Comparison of ENCODE assay signal across 8 mouse cellular contexts in genomic region chr9:119031772-119032171, GRCm38 (mm10). TPM values are rescaled to one million over a fixed set of nuclear protein-coding genes. Genes with fewer than 3 reads are reported as not detected.
DNase-seq lines count a peak whose midpoint lies in the region; ATAC-seq and TF ChIP-seq lines count a peak whose summit lies in the region.

No protein-coding gene starts in this region.

- no peak overlapping the region for H3K9ac ChIP-seq in hindbrain, embryonic 16.5 days (ENCODE audit: low read depth, low read length)
- no peak overlapping the region for H3K9ac ChIP-seq in heart, embryonic 15.5 days
- H3K9ac ChIP-seq in lung, embryonic 14.5 days = no peak overlapping the region

- TF ChIP-seq POLR2A in cortical plate, adult 2 months (IDR thresholded peaks at IDR 0.05; ENCODE audit: extremely low read depth, insufficient read depth, low read length) = no peak

- H3K9me3 ChIP-seq in hindbrain, embryonic 10.5 days = no peaks in the 10 kb centered on the region
- no peaks in the 10 kb centered on the region for H3K9me3 ChIP-seq in hindbrain, embryonic 16.5 days (ENCODE audit: control insufficient read depth, low read length)
- H3K9me3 ChIP-seq in heart, embryonic 15.5 days (replicated peaks) = no peaks in the 10 kb centered on the region
- H3K9me3 ChIP-seq in lung, embryonic 14.5 days (ENCODE audit: low read depth, low read length) = no peaks in the 10 kb centered on the region

- no peak for TF ChIP-seq CTCF in cortical plate, adult 2 months (IDR thresholded peaks at IDR 0.05; ENCODE audit: extremely low read depth, insufficient read depth, low read length)
- TF ChIP-seq CTCF in lung, embryonic 14.5 days (IDR thresholded peaks at IDR 0.05; ENCODE audit: low read depth) = no peak

- no peak overlapping the region for H3K4me2 ChIP-seq in hindbrain, embryonic 16.5 days (ENCODE audit: low read length)
- H3K4me2 ChIP-seq in heart, embryonic 15.5 days = no peak overlapping the region
- no peak overlapping the region for H3K4me2 ChIP-seq in lung, embryonic 14.5 days

- peaks cover 3% of the 10 kb centered on the region; the same call in 1 of the 2 replicates for H3K27me3 ChIP-seq in hindbrain, embryonic 10.5 days (ENCODE audit: insufficient read depth, poor library complexity, severe bottlenecking)
- no peaks in the 10 kb centered on the region for H3K27me3 ChIP-seq in hindbrain, embryonic 16.5 days (replicated peaks; ENCODE audit: control insufficient read depth, insufficient read depth, low read length)
- no peaks in the 10 kb centered on the region for H3K27me3 ChIP-seq in heart, embryonic 15.5 days
- no peaks in the 10 kb centered on the region for H3K27me3 ChIP-seq in lung, embryonic 14.5 days (ENCODE audit: insufficient read depth, low read length)

- H3K4me1 ChIP-seq in hindbrain, embryonic 10.5 days (replicated peaks) = peaks cover 42% of the 10 kb centered on the region
- peaks cover 37% of the 10 kb centered on the region for H3K4me1 ChIP-seq in hindbrain, embryonic 16.5 days (ENCODE audit: control insufficient read depth, insufficient read depth, low read depth, low read length)
- H3K4me1 ChIP-seq in cortical plate, adult 2 months (ENCODE audit: control insufficient read depth, insufficient read depth, low read length) = peaks cover 10% of the 10 kb centered on the region
- H3K4me1 ChIP-seq in heart, embryonic 15.5 days (replicated peaks) = peaks cover 27% of the 10 kb centered on the region
- H3K4me1 ChIP-seq in lung, embryonic 14.5 days (ENCODE audit: insufficient read depth) = 0 out of 2 replicates have a peak, but pooled peaks cover 6% of the 10 kb centered on the region

- no peak overlapping the region for H3K4me3 ChIP-seq in hindbrain, embryonic 10.5 days
- no peak overlapping the region for H3K4me3 ChIP-seq in hindbrain, embryonic 16.5 days (ENCODE audit: low read length)
- H3K4me3 ChIP-seq in cortical plate, adult 2 months (ENCODE audit: insufficient read depth, low read length) = no peak overlapping the region
- H3K4me3 ChIP-seq in heart, embryonic 15.5 days = no peak overlapping the region
- H3K4me3 ChIP-seq in lung, embryonic 14.5 days (ENCODE audit: low read depth, low read length) = no peak overlapping the region

- no peak for DNase-seq in hindbrain, embryonic 10.5 days (ENCODE audit: low spot score)
- DNase-seq in lung, embryonic 14.5 days = no peak
- DNase-seq in thymus, postnatal 10 days (ENCODE audit: low spot score in 2 of 2) = no peak
- no peak for DNase-seq in frontal cortex, adult 2 months (ENCODE audit: extremely low spot score in 1 of 2, low spot score in 1 of 2)

- H3K36me3 ChIP-seq in hindbrain, embryonic 10.5 days = peaks cover 12% of the 10 kb centered on the region
- H3K36me3 ChIP-seq in hindbrain, embryonic 16.5 days (ENCODE audit: control insufficient read depth, insufficient read depth, low read length) = no peaks in the 10 kb centered on the region; the same call in 1 of the 2 replicates
- peaks cover 11% of the 10 kb centered on the region; the same call in 1 of the 2 replicates for H3K36me3 ChIP-seq in heart, embryonic 15.5 days
- peaks cover 53% of the 10 kb centered on the region for H3K36me3 ChIP-seq in lung, embryonic 14.5 days (ENCODE audit: insufficient read depth)

- ATAC-seq in hindbrain, embryonic 16.5 days = no peak
- no peak for ATAC-seq in heart, embryonic 15.5 days (replicated peaks; ENCODE audit: insufficient number of reproducible peaks, insufficient read depth, low FRiP score, low read depth)
- ATAC-seq in lung, embryonic 14.5 days (ENCODE audit: insufficient read depth) = no peak
- ATAC-seq in cerebellum, adult (ENCODE audit: insufficient number of reproducible peaks, low FRiP score, low TSS enrichment) = no peak

- H3K27ac ChIP-seq in hindbrain, embryonic 10.5 days = peak overlapping the region; percentile 47; the same call in 1 of the 2 replicates
- H3K27ac ChIP-seq in hindbrain, embryonic 16.5 days (ENCODE audit: low read depth, low read length) = no peak overlapping the region; the same call in 1 of the 2 replicates
- peak overlapping the region; percentile 18; the same call in 1 of the 2 replicates for H3K27ac ChIP-seq in cortical plate, adult 2 months (ENCODE audit: insufficient read depth, low read length)
- H3K27ac ChIP-seq in heart, embryonic 15.5 days = peak overlapping the region; percentile 28; the same call in 1 of the 2 replicates
- H3K27ac ChIP-seq in lung, embryonic 14.5 days (ENCODE audit: low read depth) = 0 out of 2 replicates have a peak overlapping the region, but pooled peaks have one; percentile 10

- 84% methylated on average over 14 of the region's 14 CpGs for WGBS in hindbrain, embryonic 10.5 days
- WGBS in hindbrain, embryonic 16.5 days = 74% methylated on average over 14 of the region's 14 CpGs
- WGBS in heart, embryonic 15.5 days = 75% methylated on average over 14 of the region's 14 CpGs
- WGBS in lung, embryonic 14.5 days = 81% methylated on average over 14 of the region's 14 CpGs

RNA-seq across cellular contexts. Expression of gene Vill, which starts 20.8 kb away (rescaled TPM):
- polyA plus RNA-seq in hindbrain, embryonic 10.5 days (2016; fragmentation: Nextera tagmentation; extraction: Ambion mirVana) = 15.8 and 16.1 TPM in 2 replicates
- 4.7 and 5.0 TPM in 2 replicates for polyA plus RNA-seq in hindbrain, embryonic 16.5 days (2015; fragmentation: Nextera tagmentation; extraction: Ambion mirVana)
- 15.1 and 19.4 TPM in 2 replicates for polyA plus RNA-seq in cortical plate, adult 2 months (2012; rRNA removed)
- polyA plus RNA-seq in heart, embryonic 15.5 days (2015; fragmentation: Nextera tagmentation; extraction: Ambion mirVana) = 8.7 and 12.4 TPM in 2 replicates
- polyA plus RNA-seq in lung, embryonic 14.5 days (2014; fragmentation: Nextera tagmentation; extraction: Ambion mirVana) = 35.6 and 36.7 TPM in 2 replicates
- polyA plus RNA-seq in frontal cortex, adult 2 months (2012; rRNA removed) = 9.1 and 10.1 TPM in 2 replicates
